Mouse (Mus musculus) cerebellum, adult 2 months (tissue): ENCODE results near the gene Jup. TPM values are rescaled to one million over a fixed set of nuclear protein-coding genes. Genes with fewer than 3 reads are reported as not detected.
A peak's percentile ranks its signal among the peaks of the same experiment; 100 is the strongest.

ENCODE experiments used
- DNase-seq, 2 experiments: peaks; one replicate each; pipeline ENCODE4 v3.0.0; 2021
- H3K27ac ChIP-seq: fragments of 200-500 bp; 2 replicates; pipeline ENCODE4 v1.5.1; 2012; ENCODE audit warnings: low read length, control low read depth, inconsistent platforms; ENCODE audit not compliant: insufficient read depth
- H3K27me3 ChIP-seq: fragments of 200-500 bp; 2 replicates; pipeline ENCODE4 v1.6.1; 2012; ENCODE audit warnings: inconsistent platforms, mild to moderate bottlenecking, low read length, moderate library complexity; ENCODE audit not compliant: control insufficient read depth, insufficient read depth
- H3K4me1 ChIP-seq: fragments of 200-500 bp; 2 replicates; pipeline ENCODE4 v1.6.1; 2011; ENCODE audit warnings: low read length; ENCODE audit not compliant: control insufficient read depth, insufficient read depth
- H3K4me3 ChIP-seq: fragments of 200-500 bp; replicated peaks from 2 replicates; pipeline ENCODE3; 2011; ENCODE audit warnings: mild to moderate bottlenecking, low read depth, low read length, control low read depth; ENCODE audit not compliant: insufficient read depth
- CTCF ChIP-seq: fragments of 200-500 bp; IDR thresholded peaks from 2 replicates; pipeline ENCODE4 v1.5.1; 2011; ENCODE audit warnings: low read depth, mild to moderate bottlenecking, control low read depth, low read length, moderate library complexity, borderline replicate concordance; ENCODE audit not compliant: insufficient read depth
- POLR2A ChIP-seq: fragments of 200-500 bp; IDR thresholded peaks from 2 replicates; pipeline ENCODE4 v1.6.1; 2011; ENCODE audit warnings: low read length, control low read depth, borderline replicate concordance; ENCODE audit not compliant: insufficient read depth
- WGBS: fragments of 180-500 bp; shearing (Covaris S2); methylation state at CpG from one replicate; pipeline ENCODE4 v1.1.7; 2018; 5-methylcytosine and 5-hydroxymethylcytosine counted together
- polyA plus RNA-seq: library from polyadenylated mRNA; depleted of rRNA; stranded (reverse); fragments of >200 nt; gene quantifications from 2 replicates; pipeline ENCODE4 v1.2.3, GENCODE M21; 2012

Jup gene
- polyA plus RNA-seq, 1 experiment, result 127 TPM

GRCm38 (mm10) chr11:100406273-100406672 is 8.7 kb upstream of the Jup start:
- peaks cover 45% of the 10 kb centered on the region for H3K4me1 ChIP-seq
- WGBS, result 28% methylated on average over 8 of the region's 8 CpGs
- H3K27ac ChIP-seq, result peak overlapping the region; percentile 93
- TF ChIP-seq POLR2A (no peak), CTCF (no peak)
- peak; percentile 59 to 68 for DNase-seq
- H3K4me3 ChIP-seq, result no peak overlapping the region
- no peaks in the 10 kb centered on the region for H3K27me3 ChIP-seq

DNA sequence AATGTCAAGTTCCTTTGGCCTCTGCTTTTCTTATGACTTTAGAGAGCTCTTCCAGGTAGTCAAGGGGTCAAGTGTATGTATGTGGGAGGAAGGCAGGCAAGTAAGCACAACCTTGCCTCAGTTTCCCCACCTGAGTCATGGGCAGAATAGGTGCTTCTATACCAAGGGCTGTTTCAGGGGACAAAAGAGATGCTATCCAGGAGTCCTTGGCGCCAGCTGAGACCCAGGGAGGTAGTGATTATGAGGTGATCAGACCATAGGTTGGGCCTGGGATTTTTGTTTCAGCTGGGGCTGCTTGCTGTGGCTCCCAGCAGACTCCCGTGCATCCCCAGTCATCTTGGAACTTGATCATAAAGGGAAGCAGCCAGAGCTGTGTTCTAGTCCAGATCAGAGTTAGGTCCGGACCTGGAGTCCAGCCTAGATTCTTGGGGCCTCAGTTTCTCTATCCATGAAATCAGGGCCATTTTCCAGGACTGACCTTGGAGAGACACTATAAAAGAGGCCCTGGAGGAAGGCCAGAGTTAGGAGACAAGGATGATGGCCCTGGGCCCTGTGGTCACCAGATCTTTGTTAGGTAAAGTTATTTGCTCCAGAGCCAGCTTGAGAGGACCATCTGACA is 7.0 kb upstream of the Jup start:
- Histone ChIP-seq H3K4me1 (peaks cover 40% of the 10 kb centered on the region), H3K4me3 (no peak overlapping the region), H3K27me3 (no peaks in the 10 kb centered on the region), H3K27ac (no peak overlapping the region)
- DNase-seq, result no peak
- TF ChIP-seq POLR2A, result no peak
- no peak for TF ChIP-seq CTCF
- 94% methylated on average over 3 of the region's 3 CpGs for WGBS

DNA sequence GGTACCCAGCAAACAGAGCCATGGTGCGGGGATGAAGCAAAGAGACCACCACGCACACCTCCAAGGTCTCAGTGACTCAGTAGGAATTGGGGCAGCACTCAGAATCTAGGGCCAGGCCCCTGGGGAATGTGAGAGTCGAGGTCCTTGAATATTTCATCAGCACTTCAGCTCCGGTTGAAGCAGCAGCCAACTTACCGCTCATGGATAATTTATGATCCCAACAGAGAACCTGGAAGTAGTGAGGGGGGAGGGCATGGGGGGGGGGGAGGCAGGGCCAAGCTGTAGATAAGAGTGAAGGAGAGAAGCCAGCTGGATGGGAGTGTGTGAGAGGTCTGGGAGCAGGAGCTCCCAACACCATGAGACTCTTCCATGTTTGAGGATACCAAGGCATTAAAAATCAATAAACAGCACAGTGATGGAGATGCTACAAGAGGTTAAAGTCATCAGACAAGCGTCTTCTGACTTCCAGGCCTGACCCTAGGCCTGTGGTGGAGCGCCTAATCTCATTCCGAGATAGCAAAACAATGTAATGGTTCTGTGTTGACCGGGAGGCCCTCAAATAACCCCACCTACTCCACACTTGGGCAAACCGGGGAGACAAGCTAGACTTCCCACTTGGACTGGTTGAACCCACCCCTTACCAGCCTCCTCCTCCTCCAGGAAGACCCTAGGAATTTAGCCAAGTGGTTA is 6.0 kb upstream of the Jup start:
- H3K4me3 ChIP-seq, result no peak overlapping the region
- no peak for DNase-seq
- WGBS, result 89% methylated on average over 10 of the region's 10 CpGs
- TF ChIP-seq CTCF (no peak), POLR2A (no peak)
- H3K4me1 ChIP-seq, result peaks cover 30% of the 10 kb centered on the region
- no peaks in the 10 kb centered on the region for H3K27me3 ChIP-seq
- H3K27ac ChIP-seq, result no peak overlapping the region

DNA sequence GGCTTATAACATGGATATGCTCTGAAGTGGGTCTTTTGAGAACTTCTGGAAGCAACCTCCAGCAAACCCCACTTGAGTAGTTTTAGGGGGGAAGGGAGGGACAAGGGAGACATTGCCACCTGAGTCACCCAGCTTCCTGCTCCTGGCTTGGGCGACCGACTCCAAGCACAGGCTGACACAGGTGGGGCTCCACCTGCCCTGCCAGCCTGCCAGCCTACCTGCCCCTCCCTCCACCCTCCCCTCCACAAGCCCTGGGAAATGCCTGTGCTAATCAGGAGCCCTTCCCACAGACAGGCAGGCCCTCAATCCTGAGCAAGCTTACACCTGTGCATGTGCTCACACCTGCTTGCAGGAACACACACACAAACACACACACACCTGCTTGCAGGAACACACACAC is 5.1 kb upstream of the Jup start:
- Histone ChIP-seq H3K27me3 (no peaks in the 10 kb centered on the region), H3K27ac (no peak overlapping the region), H3K4me3 (no peak overlapping the region), H3K4me1 (peaks cover 21% of the 10 kb centered on the region)
- no peak for DNase-seq
- TF ChIP-seq POLR2A (no peak), CTCF (no peak)
- 41% methylated on average over 2 of the region's 2 CpGs for WGBS

- no peaks in the 10 kb centered on the region for H3K27me3 ChIP-seq
- no peak overlapping the region for H3K4me3 ChIP-seq
- H3K4me1 ChIP-seq, result peaks cover 20% of the 10 kb centered on the region
- no peak overlapping the region for H3K27ac ChIP-seq
- WGBS, result 56% methylated on average over 6 of the region's 6 CpGs
- no peak for DNase-seq
- TF ChIP-seq POLR2A (no peak), CTCF (no peak)
These were observed 4.7 kb upstream of the Jup start for GRCm38 (mm10) chr11:100402240-100402639.

DNA sequence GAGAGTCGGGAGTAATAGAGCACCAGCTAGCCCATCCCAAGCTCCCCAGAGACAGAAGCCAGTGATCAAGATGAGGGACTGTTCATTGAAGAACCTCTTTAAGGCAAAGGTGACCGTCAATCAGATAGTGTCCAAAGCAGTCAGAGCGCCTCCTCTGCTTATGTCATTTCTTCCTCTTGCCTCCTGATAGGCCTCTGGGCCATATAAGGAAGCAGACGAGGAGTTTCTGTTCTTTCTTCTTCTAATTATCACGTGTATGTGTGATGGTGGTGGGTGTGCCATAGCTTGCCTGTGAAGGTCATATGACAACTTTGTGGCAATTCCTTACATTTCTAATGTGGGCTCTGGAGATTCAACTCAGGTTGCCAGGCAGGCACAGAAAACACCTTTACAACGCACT is 3.3 kb upstream of the Jup start:
- H3K4me3 ChIP-seq, result no peak overlapping the region
- TF ChIP-seq CTCF (no peak), POLR2A (no peak)
- H3K4me1 ChIP-seq, result peaks cover 7% of the 10 kb centered on the region
- no peak for DNase-seq
- 93% methylated on average over 6 of the region's 6 CpGs for WGBS
- no peaks in the 10 kb centered on the region for H3K27me3 ChIP-seq
- H3K27ac ChIP-seq, result no peak overlapping the region

- Histone ChIP-seq H3K4me1 (peaks cover 5% of the 10 kb centered on the region), H3K27me3 (no peaks in the 10 kb centered on the region), H3K27ac (no peak overlapping the region), H3K4me3 (no peak overlapping the region)
- no peak for DNase-seq
- TF ChIP-seq POLR2A (no peak), CTCF (no peak)
- 50% methylated on average over 12 of the region's 12 CpGs for WGBS
These were observed 2.4 kb upstream of the Jup start for GRCm38 (mm10) chr11:100399727-100400538.

DNA sequence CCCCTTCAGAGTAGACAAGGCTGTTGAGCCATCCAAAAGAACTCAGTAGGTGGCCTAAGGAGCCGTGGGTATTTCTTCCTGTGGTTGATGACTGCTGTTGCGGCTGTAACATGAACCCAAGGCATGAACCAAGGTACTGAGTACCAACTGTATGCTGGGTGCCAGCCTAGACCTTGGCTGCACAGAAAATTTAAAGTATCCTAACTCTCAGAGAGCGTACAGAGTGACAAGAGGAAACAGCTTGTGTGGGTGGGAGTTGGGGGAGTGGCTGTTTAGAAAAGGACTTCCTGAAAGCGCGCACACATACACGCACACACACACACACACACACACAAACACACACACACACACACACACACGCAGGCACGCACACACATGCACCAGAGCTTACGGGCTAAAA is 1.8 kb upstream of the Jup start:
- Histone ChIP-seq H3K4me1 (peaks cover 8% of the 10 kb centered on the region), H3K4me3 (no peak overlapping the region), H3K27me3 (no peaks in the 10 kb centered on the region), H3K27ac (no peak overlapping the region)
- 84% methylated on average over 9 of the region's 9 CpGs for WGBS
- no peak for DNase-seq
- TF ChIP-seq POLR2A (no peak), CTCF (no peak)
